Mouse (Mus musculus) MEL (cell line): ENCODE measurements at regions not wholly inside any gene's neighbourhood (a gene's known extent, or its start where the extent isn't known, plus 50 kb on each side); places are given as distances from the start of the nearest gene placed in this dataset.

Experiments
- DNase-seq: peaks from one replicate; pipeline ENCODE4 v3.0.0; 2011; ENCODE audit warnings: low read depth, low spot score
- H3K27ac ChIP-seq: 2 replicates; pipeline ENCODE4 v1.5.1; 2012; ENCODE audit warnings: low read depth, mild to moderate bottlenecking, control low read depth, low read length, moderate library complexity; ENCODE audit not compliant: control insufficient read depth
- H3K27me3 ChIP-seq, 2 experiments: fragments of 150-350 bp in 1 of 2; sonication (generic) in 1 of 2; 2 replicates each; pipeline ENCODE4 v1.6.1; 2012; ENCODE audit warnings: low read length in 2 of 2, mild to moderate bottlenecking in 2 of 2, improper control_type of control experiment in 1 of 2, moderate library complexity in 1 of 2; ENCODE audit not compliant: insufficient read depth in 2 of 2, control insufficient read depth in 1 of 2
- H3K36me3 ChIP-seq, 2 experiments: 2 replicates each; pipeline ENCODE4 v1.6.1; 2012 to 2014; ENCODE audit warnings: low read length in 2 of 2, improper control_type of control experiment in 1 of 2, inconsistent platforms in 1 of 2, mild to moderate bottlenecking in 1 of 2; ENCODE audit not compliant: insufficient read depth in 2 of 2, control insufficient read depth in 1 of 2
- H3K4me1 ChIP-seq, 2 experiments: fragments of 150-350 bp in 1 of 2; sonication (generic) in 1 of 2; 2 replicates each; pipeline ENCODE4 v1.6.1; 2012; ENCODE audit warnings: low read length in 2 of 2, improper control_type of control experiment in 1 of 2, mild to moderate bottlenecking in 1 of 2; ENCODE audit not compliant: insufficient read depth in 2 of 2, control insufficient read depth in 1 of 2
- H3K4me3 ChIP-seq, 2 experiments: fragments of 150-350 bp in 1 of 2; sonication (generic) in 1 of 2; 2 replicates each; pipeline ENCODE4 v1.5.1; 2012; ENCODE audit warnings: low read depth in 2 of 2, low read length in 2 of 2, mild to moderate bottlenecking in 2 of 2, moderate library complexity in 2 of 2, control low read depth in 1 of 2, improper control_type of control experiment in 1 of 2; ENCODE audit not compliant: control insufficient read depth in 1 of 2, insufficient read depth in 1 of 2
- H3K79me2 ChIP-seq: 2 replicates; pipeline ENCODE4 v1.6.1; 2012; ENCODE audit warnings: mild to moderate bottlenecking, low read length, moderate library complexity; ENCODE audit not compliant: control insufficient read depth, poor library complexity, insufficient read depth
- H3K9ac ChIP-seq: 2 replicates; pipeline ENCODE4 v1.6.1; 2012; ENCODE audit warnings: low read depth, mild to moderate bottlenecking, control low read depth, low read length, moderate library complexity; ENCODE audit not compliant: control insufficient read depth, poor library complexity, severe bottlenecking
- H3K9me3 ChIP-seq: fragments of 150-350 bp; sonication (generic); replicated peaks from 2 replicates; pipeline ENCODE4 v1.6.1; 2012; ENCODE audit warnings: mild to moderate bottlenecking, low read length, improper control_type of control experiment, moderate library complexity; ENCODE audit not compliant: insufficient read depth
- BHLHE40 ChIP-seq: IDR thresholded peaks from 2 replicates; pipeline ENCODE4 v1.6.1; 2012; ENCODE audit warnings: low read depth, mild to moderate bottlenecking, inconsistent platforms, low read length, improper control_type of control experiment, borderline replicate concordance
- CTCF ChIP-seq, 3 experiments: IDR thresholded peaks in 2 of 3; conservative IDR thresholded peaks in 1 of 3; 2 replicates each; pipeline ENCODE4 v1.5.1; 2011 to 2012; ENCODE audit warnings: low read length in 3 of 3, low read depth in 2 of 3, mild to moderate bottlenecking in 2 of 3, improper control_type of control experiment in 1 of 3, inconsistent platforms in 1 of 3, mixed read lengths in 1 of 3, moderate library complexity in 1 of 3; ENCODE audit not compliant: control insufficient read depth in 1 of 3, insufficient read depth in 1 of 3, poor library complexity in 1 of 3, severe bottlenecking in 1 of 3
- E2F4 ChIP-seq: IDR thresholded peaks from 2 replicates; pipeline ENCODE4 v1.6.1; 2011; ENCODE audit warnings: low read depth, low read length, improper control_type of control experiment, borderline replicate concordance
- ELF1 ChIP-seq: IDR thresholded peaks from 2 replicates; pipeline ENCODE4 v1.6.1; 2014; ENCODE audit warnings: low read depth, mild to moderate bottlenecking, inconsistent platforms, low read length, improper control_type of control experiment, moderate library complexity
- EP300 ChIP-seq, 2 experiments: IDR thresholded peaks; 2 replicates each; pipeline ENCODE4 v1.6.1; 2011; ENCODE audit warnings: improper control_type of control experiment in 2 of 2, low read length in 2 of 2, low read depth in 1 of 2, mild to moderate bottlenecking in 1 of 2
- ETS1 ChIP-seq: IDR thresholded peaks from 2 replicates; pipeline ENCODE4 v1.6.1; 2012; ENCODE audit warnings: low read depth, mild to moderate bottlenecking, inconsistent platforms, low read length, improper control_type of control experiment, moderate library complexity
- GABPA ChIP-seq: IDR thresholded peaks from 2 replicates; pipeline ENCODE4 v1.6.1; 2012; ENCODE audit warnings: low read depth, mild to moderate bottlenecking, inconsistent platforms, low read length, improper control_type of control experiment, moderate library complexity
- GATA1 ChIP-seq: IDR thresholded peaks from 2 replicates; pipeline ENCODE4 v1.6.1; 2011; ENCODE audit warnings: low read depth, low read length, improper control_type of control experiment
- HCFC1 ChIP-seq: IDR thresholded peaks from 2 replicates; pipeline ENCODE4 v1.6.1; 2012; ENCODE audit warnings: low read depth, mild to moderate bottlenecking, inconsistent platforms, low read length, improper control_type of control experiment, moderate library complexity
- JUND ChIP-seq: IDR thresholded peaks from 2 replicates; pipeline ENCODE4 v1.6.1; 2011; ENCODE audit warnings: low read depth, mild to moderate bottlenecking, improper control_type of control experiment, low read length
- KAT2A ChIP-seq: conservative IDR thresholded peaks from 2 replicates; pipeline ENCODE4 v1.6.1; 2012; ENCODE audit warnings: low read depth, low read length, improper control_type of control experiment, inconsistent platforms
- MAFK ChIP-seq: IDR thresholded peaks from 2 replicates; pipeline ENCODE4 v1.6.1; 2011; ENCODE audit warnings: low read depth, mild to moderate bottlenecking, low read length, improper control_type of control experiment, borderline replicate concordance
- MAX ChIP-seq: IDR thresholded peaks from 2 replicates; pipeline ENCODE4 v1.6.1; 2011; ENCODE audit warnings: low read length, improper control_type of control experiment
- MAZ ChIP-seq: IDR thresholded peaks from 2 replicates; pipeline ENCODE4 v1.6.1; 2012; ENCODE audit warnings: low read depth, mild to moderate bottlenecking, inconsistent platforms, low read length, improper control_type of control experiment
- MEF2A ChIP-seq: IDR thresholded peaks from 2 replicates; pipeline ENCODE4 v1.6.1; 2014; ENCODE audit warnings: low read depth, mild to moderate bottlenecking, inconsistent platforms, low read length, improper control_type of control experiment; ENCODE audit not compliant: poor library complexity, insufficient replicate concordance, severe bottlenecking; ENCODE audit errors: extremely low read depth
- MXI1 ChIP-seq: IDR thresholded peaks from 2 replicates; pipeline ENCODE4 v1.6.1; 2011; ENCODE audit warnings: mild to moderate bottlenecking, low read depth, low read length, improper control_type of control experiment
- MYC ChIP-seq: IDR thresholded peaks from 2 replicates; pipeline ENCODE4 v1.6.1; 2011; ENCODE audit warnings: low read depth, mild to moderate bottlenecking, low read length, improper control_type of control experiment, moderate library complexity
- NELFE ChIP-seq: IDR thresholded peaks from 2 replicates; pipeline ENCODE4 v1.6.1; 2011; ENCODE audit warnings: low read depth, low read length, improper control_type of control experiment
- NRF1 ChIP-seq: IDR thresholded peaks from 2 replicates; pipeline ENCODE4 v1.6.1; 2014; ENCODE audit warnings: low read depth, mild to moderate bottlenecking, inconsistent platforms, low read length, improper control_type of control experiment, moderate library complexity; ENCODE audit not compliant: poor library complexity, insufficient read depth, severe bottlenecking
- POLR2AphosphoS2 ChIP-seq: IDR thresholded peaks from 2 replicates; pipeline ENCODE4 v1.6.1; 2011; ENCODE audit warnings: low read length, improper control_type of control experiment
- POLR2AphosphoS5 ChIP-seq: IDR thresholded peaks from 2 replicates; pipeline ENCODE4 v1.6.1; 2012; ENCODE audit warnings: low read depth, borderline replicate concordance, mild to moderate bottlenecking, inconsistent platforms, low read length, moderate library complexity, mixed read lengths
- RAD21 ChIP-seq: IDR thresholded peaks from 2 replicates; pipeline ENCODE4 v1.6.1; 2011; ENCODE audit warnings: mild to moderate bottlenecking, low read depth, low read length, improper control_type of control experiment
- RCOR1 ChIP-seq: IDR thresholded peaks from 2 replicates; pipeline ENCODE4 v1.6.1; 2012; ENCODE audit warnings: low read depth, mild to moderate bottlenecking, inconsistent platforms, low read length, improper control_type of control experiment
- SMC3 ChIP-seq: IDR thresholded peaks from 2 replicates; pipeline ENCODE4 v1.6.1; 2011; ENCODE audit warnings: low read depth, low read length, improper control_type of control experiment
- TAL1 ChIP-seq: IDR thresholded peaks from 2 replicates; pipeline ENCODE4 v1.6.1; 2012; ENCODE audit warnings: mild to moderate bottlenecking, inconsistent platforms, low read length, moderate library complexity, mixed read lengths
- TBP ChIP-seq: IDR thresholded peaks from 2 replicates; pipeline ENCODE4 v1.8.0; 2011; ENCODE audit warnings: low read depth, low read length, improper control_type of control experiment
- TCF12 ChIP-seq: IDR thresholded peaks from 2 replicates; pipeline ENCODE4 v1.6.1; 2014; ENCODE audit warnings: low read depth, mild to moderate bottlenecking, inconsistent platforms, low read length, improper control_type of control experiment, moderate library complexity
- UBTF ChIP-seq: IDR thresholded peaks from 2 replicates; pipeline ENCODE4 v1.6.1; 2012; ENCODE audit warnings: low read depth, mild to moderate bottlenecking, inconsistent platforms, low read length, improper control_type of control experiment, moderate library complexity, borderline replicate concordance; ENCODE audit not compliant: insufficient read depth
- USF2 ChIP-seq, 2 experiments: IDR thresholded peaks; 2 replicates each; pipeline ENCODE4 v1.6.1; 2011 to 2012; ENCODE audit warnings: improper control_type of control experiment in 2 of 2, low read length in 2 of 2, borderline replicate concordance in 1 of 2, inconsistent platforms in 1 of 2, low read depth in 1 of 2, mild to moderate bottlenecking in 1 of 2; ENCODE audit not compliant: insufficient read depth in 1 of 2
- ZC3H11A ChIP-seq: IDR thresholded peaks from 2 replicates; pipeline ENCODE4 v1.6.1; 2012; ENCODE audit warnings: low read depth, mild to moderate bottlenecking, inconsistent platforms, low read length, improper control_type of control experiment
- ZKSCAN1 ChIP-seq: IDR thresholded peaks from 2 replicates; pipeline ENCODE4 v1.6.1; 2012; ENCODE audit warnings: low read depth, mild to moderate bottlenecking, inconsistent platforms, low read length, improper control_type of control experiment, moderate library complexity
- ZMIZ1 ChIP-seq: IDR thresholded peaks from 2 replicates; pipeline ENCODE4 v1.6.1; 2012; ENCODE audit warnings: low read depth, mild to moderate bottlenecking, inconsistent platforms, low read length, improper control_type of control experiment, moderate library complexity
- ZNF384 ChIP-seq: IDR thresholded peaks from 2 replicates; pipeline ENCODE4 v1.6.1; 2012; ENCODE audit warnings: low read depth, mild to moderate bottlenecking, inconsistent platforms, low read length, improper control_type of control experiment

DNA sequence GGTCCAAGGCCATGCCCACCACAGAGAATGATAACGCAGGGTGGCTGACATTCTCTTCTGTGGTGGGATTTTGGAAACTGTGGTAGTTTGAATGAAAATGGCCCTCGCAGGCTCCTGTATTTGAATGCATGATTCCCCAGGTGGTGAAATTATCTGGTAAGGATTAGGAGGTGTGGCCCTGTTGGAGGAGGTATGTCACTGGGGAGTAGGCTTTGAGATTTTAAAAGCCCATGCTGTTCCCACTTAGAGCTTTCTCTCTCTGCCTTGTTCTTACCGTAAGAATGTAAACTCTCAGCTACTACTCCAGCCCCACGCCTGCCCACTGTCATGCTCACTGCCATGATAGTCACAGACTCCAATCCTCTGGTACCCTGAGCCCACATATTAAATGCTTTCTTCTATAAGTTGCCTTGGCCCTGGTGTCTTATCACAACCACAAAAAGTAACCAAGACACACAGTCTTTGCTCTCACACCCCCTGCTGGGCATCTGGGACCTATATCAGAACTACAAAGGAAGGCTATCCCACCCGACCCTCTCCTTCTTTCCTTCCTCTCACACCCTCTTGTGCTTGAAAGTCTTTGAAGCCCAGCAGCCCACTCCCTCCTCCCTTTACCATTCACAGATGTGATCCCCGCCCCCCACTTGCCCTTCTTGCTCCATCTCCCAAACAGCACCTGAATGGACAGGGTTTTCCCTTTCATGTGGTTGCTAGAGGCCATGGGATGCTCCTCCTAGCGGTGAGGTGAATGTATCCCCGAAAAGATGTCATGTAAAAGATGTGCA, 118.1 kb upstream of the Slc22a12 start:
- H3K36me3 ChIP-seq, result peaks cover 0 to 45% of the 10 kb centered on the region in 2 experiments; a peak in 2 of 4 replicates
- no peaks in the 10 kb centered on the region for H3K9me3 ChIP-seq
- H3K4me1 ChIP-seq, result peaks cover 23 to 58% of the 10 kb centered on the region in 2 experiments
- peak overlapping the region in 1 of 2 experiments; percentile 4; a peak in 2 of 4 replicates for H3K4me3 ChIP-seq
- no peaks in the 10 kb centered on the region for H3K79me2 ChIP-seq
- H3K27me3 ChIP-seq, result no peaks in the 10 kb centered on the region
- DNase-seq, result peak; percentile 81
- TF ChIP-seq HCFC1 (0 out of 2 replicates have a peak, but pooled peaks have one; percentile 2), E2F4 (no peak), ZKSCAN1 (no peak), TBP (no peak), RAD21 (no peak), NELFE (no peak), UBTF (no peak), BHLHE40 (peak; percentile 38; the same call in 1 of the 2 replicates), POLR2AphosphoS5 (no peak), POLR2AphosphoS2 (no peak), ETS1 (no peak), MEF2A (no peak), RCOR1 (0 out of 2 replicates have a peak, but pooled peaks have one; percentile 3), ZMIZ1 (no peak), KAT2A (no peak), JUND (no peak), SMC3 (peak; percentile 11; the same call in 1 of the 2 replicates), ELF1 (0 out of 2 replicates have a peak, but pooled peaks have one; percentile 11), GABPA (no peak), MAX (peak; percentile 32; the same call in 1 of the 2 replicates), GATA1 (no peak), TCF12 (no peak), MAZ (no peak), TAL1 (no peak), USF2 (IDR thresholded peaks at IDR 0.05; ENCODE audit: borderline replicate concordance in 1 of 2, insufficient read depth in 1 of 2, low read depth in 1 of 2, low read length in 2 of 2) (no peak), CTCF (IDR thresholded peaks at IDR 0.05 in 2 of 3, conservative IDR thresholded peaks at IDR 0.05 in 1 of 3; ENCODE audit: control insufficient read depth in 1 of 3, insufficient read depth in 1 of 3, low read depth in 2 of 3, low read length in 3 of 3, poor library complexity in 1 of 3, severe bottlenecking in 1 of 3) (peak; percentile 29 to 50 (median 44); a peak in 4 of 6 replicates), ZNF384 (no peak), MXI1 (peak; percentile 54), ZC3H11A (0 out of 2 replicates have a peak, but pooled peaks have one; percentile 7), EP300 (IDR thresholded peaks at IDR 0.05; ENCODE audit: low read depth in 1 of 2, low read length in 2 of 2) (no peak), MYC (0 out of 2 replicates have a peak, but pooled peaks have one; percentile 60), NRF1 (no peak), MAFK (0 out of 2 replicates have a peak, but pooled peaks have one; percentile 6)
- peak overlapping the region; percentile 18; the same call in 1 of the 2 replicates for H3K9ac ChIP-seq
- peak overlapping the region; percentile 93 for H3K27ac ChIP-seq
